Mouse (Mus musculus): ENCODE data around the gene 1700088E04Rik. TPM values are rescaled to one million over a fixed set of nuclear protein-coding genes. Genes with fewer than 3 reads are reported as not detected.

The 1700088E04Rik gene
- polyA plus RNA-seq, 1 experiment from 2014 or later: 9.4 TPM

DNA sequence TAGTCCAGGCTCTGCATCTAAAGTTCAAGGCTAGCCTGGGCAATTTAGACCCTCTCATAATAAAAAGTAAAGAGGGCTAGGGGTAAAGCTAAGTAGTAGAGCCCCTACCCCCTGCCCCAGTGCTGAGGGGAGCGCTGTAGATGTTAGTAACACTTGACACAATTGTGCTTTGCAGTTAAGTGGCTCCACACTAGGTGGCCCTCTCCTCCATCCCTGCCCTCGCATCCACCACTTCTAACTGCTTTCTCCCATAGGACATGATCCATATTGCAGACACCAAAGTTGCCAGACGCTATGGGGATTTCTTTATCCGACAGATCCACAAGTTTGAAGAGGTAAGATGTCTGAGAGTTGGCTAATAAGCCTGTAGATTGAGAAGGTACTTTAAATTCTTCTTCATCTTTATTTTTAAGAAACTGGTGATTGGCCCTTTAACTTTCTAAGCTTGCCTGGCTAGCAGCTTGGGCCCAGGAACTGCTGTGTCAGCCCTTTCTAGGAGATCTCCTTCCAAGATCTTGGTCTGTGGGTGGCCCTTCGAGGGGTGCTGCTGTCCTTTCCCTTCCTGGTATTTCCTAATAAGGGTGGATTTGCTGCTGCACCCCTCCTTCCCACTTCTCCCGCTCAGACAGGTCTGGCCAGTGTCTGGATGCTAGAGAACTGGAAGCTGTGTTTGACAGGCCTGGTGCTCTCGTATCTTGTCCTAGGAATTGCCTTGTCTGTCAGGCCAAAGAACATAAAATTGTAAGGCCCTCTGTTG is 47.8 kb downstream of the 1700088E04Rik start:
- WGBS: 78% methylated on average over 7 of the region's 7 CpGs

DNA sequence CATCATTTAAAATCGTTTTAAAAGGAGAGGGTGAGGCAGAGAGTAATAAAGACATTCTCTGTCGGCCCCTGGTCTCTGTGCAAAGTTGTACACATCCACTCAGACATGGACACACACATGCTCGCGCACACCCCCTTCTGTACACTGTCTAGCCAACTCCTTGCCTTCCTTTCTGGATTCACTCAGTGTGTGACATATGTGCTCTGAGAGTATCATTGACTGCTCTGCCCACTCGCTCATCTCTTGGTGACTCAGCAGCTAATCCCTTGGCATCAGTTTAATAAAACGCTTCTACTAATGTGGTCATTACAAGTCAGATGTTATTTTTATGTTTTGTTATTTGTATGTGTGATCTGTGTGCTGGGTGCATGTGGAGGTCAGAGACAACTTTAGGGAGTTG is 48.8 kb downstream of the 1700088E04Rik start:
- Histone ChIP-seq H3K4me1 (ENCODE audit: control insufficient read depth, insufficient read depth, low read length) (no peaks in the 10 kb centered on the region), H3K27me3 (ENCODE audit: control insufficient read depth, insufficient read depth, low read length) (no peaks in the 10 kb centered on the region), H3K27ac (ENCODE audit: low read depth, low read length) (no peak overlapping the region), H3K4me2 (ENCODE audit: low read depth) (no peak overlapping the region), H3K4me3 (ENCODE audit: low read depth, low read length) (no peak overlapping the region), H3K9ac (ENCODE audit: low read length) (no peak overlapping the region), H3K9me3 (ENCODE audit: control insufficient read depth, low read length) (no peaks in the 10 kb centered on the region), H3K36me3 (ENCODE audit: control insufficient read depth, insufficient read depth, low read length) (peaks cover 19% of the 10 kb centered on the region)
- DNase-seq (ENCODE audit: low spot score): no peak
- ATAC-seq (ENCODE audit: insufficient read depth, low FRiP score, low TSS enrichment): no peak
- 94% methylated on average over 6 of the region's 6 CpGs for WGBS

More for the DNA sequence above, 47.8 kb downstream of the 1700088E04Rik start:
- no peak overlapping the region for H3K4me3 ChIP-seq (ENCODE audit: low read depth, low read length)
- peaks cover 14% of the 10 kb centered on the region for H3K36me3 ChIP-seq (ENCODE audit: control insufficient read depth, insufficient read depth, low read length)
- H3K4me2 ChIP-seq (ENCODE audit: low read depth): no peak overlapping the region
- H3K27ac ChIP-seq (ENCODE audit: low read depth, low read length): no peak overlapping the region
- no peaks in the 10 kb centered on the region for H3K27me3 ChIP-seq (ENCODE audit: control insufficient read depth, insufficient read depth, low read length)
- no peaks in the 10 kb centered on the region for H3K9me3 ChIP-seq (ENCODE audit: control insufficient read depth, low read length)
- ATAC-seq (ENCODE audit: insufficient read depth, low FRiP score, low TSS enrichment): no peak
- no peak overlapping the region for H3K9ac ChIP-seq (ENCODE audit: low read length)
- no peaks in the 10 kb centered on the region for H3K4me1 ChIP-seq (ENCODE audit: control insufficient read depth, insufficient read depth, low read length)
- DNase-seq (ENCODE audit: low spot score): peak; percentile 28

DNA sequence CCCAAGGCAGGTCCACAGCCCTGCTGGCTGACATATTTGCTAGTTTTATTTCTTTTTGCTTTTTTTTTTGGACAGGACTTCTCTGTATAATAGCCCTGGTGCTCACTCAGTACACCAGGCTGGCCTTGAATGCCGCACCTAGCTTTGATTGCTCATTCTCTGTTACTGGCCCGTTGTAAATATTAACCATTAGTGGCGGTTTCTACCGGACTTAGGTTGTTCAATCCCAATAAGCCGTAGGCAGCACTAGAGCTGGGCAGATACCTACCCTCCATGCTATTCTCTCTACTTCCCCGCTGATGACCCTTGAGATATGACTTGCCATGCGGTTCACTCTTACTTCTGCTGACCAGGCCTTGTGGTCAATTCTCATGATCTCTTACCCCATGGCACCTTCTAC is 61.5 kb downstream of the 1700088E04Rik start:
- H3K9ac ChIP-seq (ENCODE audit: low read length): no peak overlapping the region
- DNase-seq (ENCODE audit: low spot score) (no peak), ATAC-seq (ENCODE audit: insufficient read depth, low FRiP score, low TSS enrichment) (no peak)
- peaks cover 10% of the 10 kb centered on the region for H3K4me1 ChIP-seq (ENCODE audit: control insufficient read depth, insufficient read depth, low read length)
- H3K4me3 ChIP-seq (ENCODE audit: low read depth, low read length): no peak overlapping the region
- no peaks in the 10 kb centered on the region for H3K9me3 ChIP-seq (ENCODE audit: control insufficient read depth, low read length)
- no peak overlapping the region for H3K27ac ChIP-seq (ENCODE audit: low read depth, low read length)
- peaks cover 45% of the 10 kb centered on the region for H3K36me3 ChIP-seq (ENCODE audit: control insufficient read depth, insufficient read depth, low read length)
- H3K4me2 ChIP-seq (ENCODE audit: low read depth): no peak overlapping the region
- no peaks in the 10 kb centered on the region for H3K27me3 ChIP-seq (ENCODE audit: control insufficient read depth, insufficient read depth, low read length)
- 95% methylated on average over 7 of the region's 7 CpGs for WGBS

Other genes with a start within 250 kb of the 1700088E04Rik start
- 0.27 TPM in 1 of 2 replicates, not detected in the other for gene Gm49510, start 241.6 kb downstream of the 1700088E04Rik start, polyA plus RNA-seq (2014; fragmentation: Nextera tagmentation; extraction: Ambion mirVana)
- 14.4 and 15.3 TPM in 2 replicates for gene Sh3bp1, start 241.5 kb downstream of the 1700088E04Rik start, polyA plus RNA-seq (2014; fragmentation: Nextera tagmentation; extraction: Ambion mirVana)
- gene Pdxp, start 227.3 kb downstream of the 1700088E04Rik start, polyA plus RNA-seq (2014; fragmentation: Nextera tagmentation; extraction: Ambion mirVana): 34.9 and 36.0 TPM in 2 replicates
- 263 and 311 TPM in 2 replicates for gene Lgals1, start 214.5 kb downstream of the 1700088E04Rik start, polyA plus RNA-seq (2014; fragmentation: Nextera tagmentation; extraction: Ambion mirVana)
- gene Nol12, start 206.3 kb downstream of the 1700088E04Rik start, polyA plus RNA-seq (2014; fragmentation: Nextera tagmentation; extraction: Ambion mirVana): 55.9 and 58.8 TPM in 2 replicates
- gene Triobp, start 193.5 kb downstream of the 1700088E04Rik start, polyA plus RNA-seq (2014; fragmentation: Nextera tagmentation; extraction: Ambion mirVana): 42.4 and 46.4 TPM in 2 replicates
- 289 and 340 TPM in 2 replicates for gene H1f0, start 112.8 kb downstream of the 1700088E04Rik start, polyA plus RNA-seq (2014; fragmentation: Nextera tagmentation; extraction: Ambion mirVana)
- gene Galr3, start 99.4 kb downstream of the 1700088E04Rik start, polyA plus RNA-seq (2014; fragmentation: Nextera tagmentation; extraction: Ambion mirVana): not detected in 2 replicates
- 59.5 and 65.6 TPM in 2 replicates for gene Ankrd54, start 78.4 kb downstream of the 1700088E04Rik start, polyA plus RNA-seq (2014; fragmentation: Nextera tagmentation; extraction: Ambion mirVana)
- gene Eif3l, start 66.1 kb downstream of the 1700088E04Rik start, polyA plus RNA-seq (2014; fragmentation: Nextera tagmentation; extraction: Ambion mirVana): 250 and 259 TPM in 2 replicates
- 6.8 and 7.9 TPM in 2 replicates for gene Micall1, start 32.4 kb downstream of the 1700088E04Rik start, polyA plus RNA-seq (2014; fragmentation: Nextera tagmentation; extraction: Ambion mirVana)
- 301 and 311 TPM in 2 replicates for gene Polr2f, start 244 bp downstream of the 1700088E04Rik start, polyA plus RNA-seq (2014; fragmentation: Nextera tagmentation; extraction: Ambion mirVana)
- gene Sox10, start 24.0 kb upstream of the 1700088E04Rik start, polyA plus RNA-seq (2014; fragmentation: Nextera tagmentation; extraction: Ambion mirVana): 25.3 and 32.9 TPM in 2 replicates
- 27.3 and 28.8 TPM in 2 replicates for gene Pick1, start 87.9 kb upstream of the 1700088E04Rik start, polyA plus RNA-seq (2014; fragmentation: Nextera tagmentation; extraction: Ambion mirVana)
- 0.38 and 0.49 TPM in 2 replicates for gene Gm49486, start 88.1 kb upstream of the 1700088E04Rik start, polyA plus RNA-seq (2014; fragmentation: Nextera tagmentation; extraction: Ambion mirVana)
- gene Slc16a8, start 113.5 kb upstream of the 1700088E04Rik start, polyA plus RNA-seq (2014; fragmentation: Nextera tagmentation; extraction: Ambion mirVana): not detected in 2 replicates
- 1.9 and 2.3 TPM in 2 replicates for gene Baiap2l2, start 144.3 kb upstream of the 1700088E04Rik start, polyA plus RNA-seq (2014; fragmentation: Nextera tagmentation; extraction: Ambion mirVana)
- 21.9 and 22.9 TPM in 2 replicates for gene Pla2g6, start 187.1 kb upstream of the 1700088E04Rik start, polyA plus RNA-seq (2014; fragmentation: Nextera tagmentation; extraction: Ambion mirVana)
- 1.2 and 2.9 TPM in 2 replicates for gene Maff, start 205.4 kb upstream of the 1700088E04Rik start, polyA plus RNA-seq (2014; fragmentation: Nextera tagmentation; extraction: Ambion mirVana)

Measured in neural tube, embryonic 11.5 days (tissue).